Mouse (Mus musculus): ENCODE results near the gene Bri3bp.

- TF ChIP-seq CTCF (IDR thresholded peaks at IDR 0.05; ENCODE audit: extremely low read depth, insufficient read depth, low read length) (no peak), POLR2A (IDR thresholded peaks at IDR 0.05; ENCODE audit: extremely low read depth, insufficient read depth, low read length) (no peak)
Observed at GRCm38 (mm10) chr5:125416183-125416582, 25.2 kb upstream of the Bri3bp start.

All from cortical plate, adult 2 months (tissue).